Mouse (Mus musculus) CH12.LX (cell line): Measurements from ENCODE around the gene E130309D02Rik.

ENCODE experiments used
- CTCF ChIP-seq, 2 experiments: IDR thresholded peaks in 1 of 2; conservative IDR thresholded peaks in 1 of 2; 2 replicates each; pipeline ENCODE4 v1.5.1; 2011 to 2012; ENCODE audit warnings: low read depth in 2 of 2, low read length in 2 of 2, improper control_type of control experiment in 1 of 2, inconsistent platforms in 1 of 2, mild to moderate bottlenecking in 1 of 2, moderate library complexity in 1 of 2
- E2F4 ChIP-seq: IDR thresholded peaks from 2 replicates; pipeline ENCODE4 v1.6.1; 2011; ENCODE audit warnings: low read depth, low read length, improper control_type of control experiment; ENCODE audit not compliant: insufficient replicate concordance
- EP300 ChIP-seq: IDR thresholded peaks from 2 replicates; pipeline ENCODE4 v1.6.1; 2011; ENCODE audit warnings: low read length, improper control_type of control experiment
- HCFC1 ChIP-seq: IDR thresholded peaks from 2 replicates; pipeline ENCODE4 v1.6.1; 2012; ENCODE audit warnings: low read depth, mild to moderate bottlenecking, inconsistent platforms, low read length, improper control_type of control experiment
- JUND ChIP-seq: conservative IDR thresholded peaks from 2 replicates; pipeline ENCODE4 v1.6.1; 2011; ENCODE audit warnings: low read depth, low read length, improper control_type of control experiment
- KAT2A ChIP-seq: IDR thresholded peaks from 2 replicates; pipeline ENCODE4 v1.6.1; 2012; ENCODE audit warnings: low read length, improper control_type of control experiment, inconsistent platforms; ENCODE audit not compliant: insufficient replicate concordance
- MXI1 ChIP-seq: IDR thresholded peaks from 2 replicates; pipeline ENCODE4 v1.6.1; 2011; ENCODE audit warnings: mild to moderate bottlenecking, low read depth, low read length, improper control_type of control experiment
- POLR2A ChIP-seq: IDR thresholded peaks from 2 replicates; pipeline ENCODE4 v1.6.1; 2011; ENCODE audit warnings: low read depth, mild to moderate bottlenecking, improper control_type of control experiment, low read length
- POLR2AphosphoS2 ChIP-seq: IDR thresholded peaks from 2 replicates; pipeline ENCODE4 v1.6.1; 2011; ENCODE audit warnings: low read depth, low read length, improper control_type of control experiment
- SMC3 ChIP-seq: IDR thresholded peaks from 2 replicates; pipeline ENCODE4 v1.6.1; 2011; ENCODE audit warnings: low read depth, low read length, improper control_type of control experiment
- ZNF384 ChIP-seq: IDR thresholded peaks from 2 replicates; pipeline ENCODE4 v1.6.1; 2012; ENCODE audit warnings: low read depth, low read length, improper control_type of control experiment, inconsistent platforms

- no peak for TF ChIP-seq POLR2AphosphoS2
- no peak for TF ChIP-seq POLR2A
- no peak for TF ChIP-seq HCFC1
- no peak for TF ChIP-seq CTCF (conservative IDR thresholded peaks at IDR 0.05 in 1 of 2, IDR thresholded peaks at IDR 0.05 in 1 of 2; ENCODE audit: low read depth in 2 of 2, low read length in 2 of 2)
- TF ChIP-seq EP300: no peak
- no peak for TF ChIP-seq KAT2A
- no peak for TF ChIP-seq ZNF384
- TF ChIP-seq E2F4: no peak
- no peak for TF ChIP-seq SMC3
- no peak for TF ChIP-seq JUND
- TF ChIP-seq MXI1: no peak
Observed at GRCm38 (mm10) chr5:143253881-143254486, 61.2 kb downstream of the E130309D02Rik start.
